Mouse (Mus musculus): Measurements from ENCODE around the gene Ptk6. TPM values are rescaled to one million over a fixed set of nuclear protein-coding genes. Genes with fewer than 3 reads are reported as not detected.

Gene Ptk6
- total RNA-seq, 2 experiments from 2014 or later = not detected

DNA sequence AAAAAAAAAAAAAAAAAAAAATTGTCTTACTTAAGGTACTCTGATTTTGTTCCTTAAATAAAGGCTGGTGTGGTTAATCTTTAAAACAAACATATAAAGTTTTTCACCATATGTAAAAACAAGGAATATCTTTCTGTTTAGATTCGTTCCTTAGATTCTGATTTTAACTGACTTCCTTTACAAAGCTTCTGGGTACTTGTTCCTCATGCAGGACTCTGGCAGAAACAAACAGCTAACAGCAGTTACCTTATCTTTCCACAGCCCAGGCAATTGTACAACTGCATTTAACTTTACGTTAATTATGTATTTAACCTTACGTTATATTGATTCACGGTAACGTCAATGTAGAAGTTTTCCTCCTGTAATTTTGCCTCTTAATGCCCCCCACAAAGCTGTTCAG is 36.1 kb downstream of the Ptk6 start:
- DNase-seq (ENCODE audit: low spot score in 2 of 2) = no peak

DNA sequence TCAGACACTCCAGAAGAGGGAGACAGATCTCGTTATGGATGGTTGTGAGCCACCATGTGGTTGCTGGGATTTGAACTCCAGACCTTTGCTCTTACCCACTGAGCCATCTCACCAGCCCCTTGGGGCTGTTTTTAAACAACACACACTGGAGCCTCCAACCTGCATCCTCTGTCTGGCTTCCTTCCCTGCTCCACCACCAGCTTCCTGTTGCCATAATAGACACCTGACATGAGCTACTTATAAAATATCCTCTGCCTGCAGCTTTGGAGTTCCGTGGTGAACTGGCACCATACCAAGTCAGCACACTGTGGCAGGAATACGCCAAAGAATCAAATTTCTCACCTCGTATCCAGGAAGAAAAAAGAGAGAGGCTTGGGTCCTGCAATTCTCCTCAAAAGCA is 41.8 kb downstream of the Ptk6 start:
- peak in 1 of 2 experiments; percentile 6 for DNase-seq (ENCODE audit: low spot score in 2 of 2)

DNA sequence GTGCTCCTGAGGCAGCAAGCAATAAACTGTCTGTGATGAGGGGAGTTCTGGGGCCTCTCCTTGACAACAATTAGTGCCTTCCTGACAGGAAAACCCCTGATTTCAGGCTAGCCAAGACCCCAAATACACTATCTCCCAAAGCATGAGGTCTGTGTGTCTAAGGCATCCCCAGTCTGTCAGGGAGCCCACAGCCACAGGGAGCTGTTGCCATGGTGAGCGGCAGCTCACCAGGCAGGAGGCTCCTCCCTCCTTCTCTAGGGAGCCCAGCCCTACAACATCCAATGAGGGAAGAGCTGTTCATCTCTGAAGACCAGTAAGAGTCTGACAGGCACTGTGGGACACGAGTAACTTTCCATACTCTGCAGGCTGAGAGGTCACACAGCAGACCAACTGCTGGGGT is 42.8 kb downstream of the Ptk6 start:
- peak; percentile 57 to 69 for DNase-seq (ENCODE audit: low spot score in 2 of 2)

DNA sequence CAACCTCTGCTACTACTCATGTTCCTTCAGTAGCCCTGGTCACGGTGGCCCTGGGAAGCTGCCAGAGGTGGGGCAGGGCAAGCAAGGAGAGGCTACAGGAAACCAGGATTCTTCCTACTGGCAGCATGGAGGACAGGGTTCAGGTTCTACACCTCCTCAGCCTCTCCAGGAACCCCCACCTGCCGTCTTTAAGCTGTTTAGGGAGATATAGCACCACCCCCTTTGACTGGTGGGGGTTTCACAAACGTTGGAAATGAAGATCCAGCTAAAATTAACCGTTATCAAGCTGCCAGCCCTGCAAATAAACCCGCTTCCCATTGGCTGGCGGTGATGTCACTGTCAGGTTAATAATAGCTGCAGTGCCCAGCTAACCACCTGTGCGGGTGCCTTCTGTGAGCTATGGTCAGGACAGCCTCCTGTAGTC is 43.5 kb downstream of the Ptk6 start:
- peak; percentile 37 to 58 for DNase-seq (ENCODE audit: low spot score in 2 of 2)

DNA sequence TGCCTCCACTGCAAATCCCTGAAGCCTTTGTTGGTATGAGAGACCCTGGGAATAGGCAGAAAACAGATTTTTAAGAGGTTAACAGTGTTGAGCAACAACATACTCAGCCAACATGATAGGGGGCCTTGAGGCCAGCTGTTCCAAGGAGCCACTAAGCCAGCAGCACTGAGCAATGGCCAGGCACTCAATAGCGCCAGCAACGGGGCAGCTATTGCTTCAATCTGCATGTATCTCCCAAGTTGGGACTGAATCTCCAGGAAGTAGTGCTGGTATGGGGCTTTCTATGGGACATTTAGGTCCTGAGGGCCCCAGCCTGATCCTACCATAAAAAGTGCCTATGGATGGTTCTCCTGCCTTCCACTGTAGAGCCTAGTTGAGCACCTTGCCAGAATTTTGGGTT is 44.1 kb downstream of the Ptk6 start:
- peak in 1 of 2 experiments; percentile 6 for DNase-seq (ENCODE audit: low spot score in 2 of 2)

DNA sequence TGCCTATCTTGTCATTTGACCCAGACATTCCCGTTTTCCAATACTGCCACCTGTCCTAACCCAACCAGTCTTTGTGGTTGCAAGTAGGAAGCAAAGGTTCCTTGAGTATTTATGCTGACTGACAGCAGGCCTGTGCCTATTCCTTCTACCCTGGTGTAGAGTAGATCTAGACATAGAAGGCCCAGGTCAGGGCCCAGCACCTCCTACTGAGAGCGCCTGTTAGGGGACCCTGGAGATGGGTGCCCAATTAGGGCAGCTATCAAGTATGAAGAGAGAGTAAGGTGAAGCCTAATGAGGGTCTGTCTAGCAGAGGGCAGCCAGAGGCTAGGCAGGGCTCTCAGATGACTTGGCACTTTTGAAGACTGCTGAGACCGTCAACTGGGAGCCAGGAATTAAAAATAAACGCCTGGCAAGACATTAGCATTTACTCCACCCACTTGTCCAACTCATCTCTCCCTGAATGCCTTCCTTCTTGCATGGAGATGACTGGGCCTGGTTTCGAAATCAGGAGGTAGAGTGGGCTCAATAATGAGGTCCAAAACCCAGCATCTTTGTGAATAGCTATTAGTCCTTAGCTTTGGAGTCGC is 44.8 kb downstream of the Ptk6 start:
- DNase-seq (ENCODE audit: low spot score in 2 of 2) = no peak

DNA sequence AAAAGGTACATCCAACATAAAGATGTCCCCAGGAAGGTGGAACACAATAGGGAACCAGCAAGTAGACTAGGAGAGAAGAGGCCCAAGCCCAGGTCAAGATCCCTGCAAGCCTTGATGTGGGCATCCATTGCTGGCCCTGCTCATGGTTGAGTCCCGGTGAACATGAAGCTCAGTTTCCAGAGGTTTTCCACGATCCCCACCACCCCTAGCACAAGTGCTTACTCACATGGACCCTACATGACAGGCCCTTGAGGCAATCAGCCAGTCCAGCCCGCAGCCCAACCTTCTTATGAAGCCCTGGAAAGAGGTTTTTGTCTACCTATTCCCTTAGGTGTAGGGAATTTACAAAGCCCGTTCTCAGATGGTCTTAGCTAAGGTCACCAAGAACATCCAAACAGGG is 45.4 kb downstream of the Ptk6 start:
- DNase-seq (ENCODE audit: low spot score in 2 of 2) = peak in 1 of 2 experiments; percentile 27

DNA sequence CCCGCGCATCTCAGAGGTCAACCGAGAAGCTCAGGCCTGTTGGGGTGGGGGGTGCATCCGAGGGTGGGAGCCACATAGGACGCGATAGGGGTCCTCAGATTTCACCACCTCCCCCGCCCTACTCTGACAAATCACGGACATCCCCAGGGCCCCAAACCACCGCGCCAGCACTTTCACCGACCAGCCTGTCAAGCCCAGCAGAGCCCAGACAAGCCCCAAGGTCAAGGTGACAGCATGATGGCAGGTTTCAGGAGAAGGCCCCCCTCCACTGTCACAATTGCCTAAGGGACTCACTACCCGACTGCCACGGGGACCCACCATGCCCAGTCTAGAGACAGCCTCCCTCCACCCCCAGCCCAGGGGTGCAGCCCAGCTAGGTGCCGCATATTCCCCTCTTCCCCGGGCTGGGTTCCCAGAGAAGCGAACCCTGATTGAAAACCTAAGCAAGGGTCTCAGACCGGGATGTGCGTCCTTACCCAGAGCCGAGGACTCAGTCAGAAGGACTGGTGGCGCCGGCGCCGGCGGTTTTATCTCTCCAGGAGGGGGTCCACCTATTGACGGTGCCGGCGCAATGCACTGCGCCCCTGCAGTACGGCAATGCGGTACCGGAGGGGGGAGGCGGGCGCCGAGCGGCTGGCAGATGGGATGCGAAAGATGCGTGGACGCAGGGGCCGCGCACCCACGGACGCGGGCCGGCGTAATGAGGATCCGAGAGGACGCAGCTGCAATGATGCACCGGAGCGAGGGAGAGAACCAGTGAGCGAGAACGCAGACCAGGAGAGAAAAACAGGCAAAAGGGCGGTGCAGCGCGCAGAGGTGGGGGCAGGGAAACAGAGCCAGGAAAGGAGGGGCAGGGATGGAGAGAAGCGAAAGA is 46.1 kb downstream of the Ptk6 start, which contains the start of gene Eef1a2:
Eef1a2 (minus strand) TSS at position 767 of the 874 bp plus-strand sequence.
- DNase-seq (ENCODE audit: low spot score in 2 of 2) = peak; percentile 68 to 82

DNA sequence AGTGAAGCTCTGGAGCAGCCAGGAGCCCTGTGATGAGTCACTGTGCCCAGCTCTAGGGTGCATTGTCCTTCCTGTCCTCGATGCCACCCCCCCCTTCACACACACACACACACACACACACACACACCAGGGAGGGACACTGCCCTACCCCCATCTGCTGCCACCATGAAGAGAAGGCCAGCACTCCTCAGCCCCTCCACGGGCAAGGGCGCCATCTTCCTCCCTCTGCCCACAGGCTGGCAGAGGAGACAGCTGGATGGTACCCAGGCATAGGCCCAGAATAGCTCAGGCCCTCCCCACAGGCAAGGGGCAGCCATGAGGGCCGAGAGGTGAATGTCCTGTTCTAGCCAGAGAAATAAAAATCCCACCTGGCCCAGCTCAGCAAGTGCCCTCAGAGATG is 46.8 kb downstream of the Ptk6 start:
- peak in 1 of 2 experiments; percentile 53 for DNase-seq (ENCODE audit: low spot score in 2 of 2)

DNA sequence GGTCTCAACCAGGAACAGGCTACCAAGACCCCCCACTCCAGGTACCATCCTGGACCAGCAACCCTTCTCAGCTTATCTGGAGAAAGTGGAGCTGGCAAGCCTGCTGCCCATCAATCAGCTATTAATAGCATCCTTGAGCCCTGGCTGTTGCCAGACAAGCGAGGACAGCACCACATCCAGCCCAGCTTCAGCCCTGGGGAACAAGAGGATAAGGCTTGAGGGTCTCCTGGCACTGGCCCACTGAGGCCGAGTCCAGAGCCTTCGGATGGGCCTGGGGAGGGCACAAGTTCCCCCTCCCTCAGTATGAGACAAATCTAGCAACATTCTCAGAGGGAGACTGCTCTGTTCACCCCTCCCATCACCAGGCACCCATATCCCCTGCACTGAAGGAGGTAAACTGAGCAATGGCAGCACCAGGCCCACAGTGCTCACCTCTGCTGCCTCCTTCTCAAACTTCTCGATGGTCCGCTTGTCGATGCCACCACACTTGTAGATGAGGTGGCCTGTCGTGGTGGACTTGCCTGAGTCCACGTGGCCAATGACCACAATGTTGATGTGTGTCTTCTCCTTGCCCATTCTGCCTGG is 47.7 kb downstream of the Ptk6 start:
- DNase-seq (ENCODE audit: low spot score in 2 of 2) = peak in 1 of 2 experiments; percentile 19

DNA sequence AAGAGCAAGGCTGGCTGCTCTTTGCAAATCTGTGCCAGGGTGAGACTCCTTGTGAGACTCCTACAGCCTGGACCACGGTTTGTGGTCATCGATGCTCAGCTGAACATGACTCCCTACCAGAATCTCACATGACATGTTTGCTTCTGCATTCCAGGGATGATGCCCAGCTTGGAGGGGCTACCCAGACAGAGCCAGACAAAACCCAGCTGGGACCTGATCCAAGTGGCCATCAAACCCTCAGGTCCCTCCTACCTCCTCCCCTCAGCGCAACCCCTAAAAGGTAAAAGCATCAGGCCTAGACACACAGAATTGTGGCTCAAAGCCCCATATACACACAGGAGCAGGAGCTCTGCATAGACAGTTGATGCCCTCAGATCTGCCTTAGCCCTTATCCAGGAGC is 48.2 kb downstream of the Ptk6 start:
- no peak for DNase-seq (ENCODE audit: low spot score in 2 of 2)

DNA sequence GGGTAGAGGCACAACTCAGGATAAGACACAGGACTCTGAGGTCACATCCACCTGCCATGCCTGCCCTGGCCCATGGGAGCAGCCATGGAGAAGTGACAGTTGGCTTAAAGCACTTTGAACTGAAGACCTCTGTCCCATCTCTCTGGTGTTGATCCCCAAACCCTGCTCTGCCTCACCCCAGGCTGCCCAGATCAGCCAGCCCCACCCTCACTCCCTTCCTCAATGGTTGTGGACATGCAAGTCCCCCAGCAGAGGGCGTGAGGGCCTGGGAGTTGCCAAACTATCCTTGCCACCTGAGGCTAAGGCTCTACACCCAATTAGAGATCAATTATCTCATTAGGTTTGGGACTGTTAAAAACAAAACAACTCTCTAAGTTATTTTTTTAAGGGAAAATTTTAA is 48.8 kb downstream of the Ptk6 start:
- peak in 1 of 2 experiments; percentile 49 for DNase-seq (ENCODE audit: low spot score in 2 of 2)

DNA sequence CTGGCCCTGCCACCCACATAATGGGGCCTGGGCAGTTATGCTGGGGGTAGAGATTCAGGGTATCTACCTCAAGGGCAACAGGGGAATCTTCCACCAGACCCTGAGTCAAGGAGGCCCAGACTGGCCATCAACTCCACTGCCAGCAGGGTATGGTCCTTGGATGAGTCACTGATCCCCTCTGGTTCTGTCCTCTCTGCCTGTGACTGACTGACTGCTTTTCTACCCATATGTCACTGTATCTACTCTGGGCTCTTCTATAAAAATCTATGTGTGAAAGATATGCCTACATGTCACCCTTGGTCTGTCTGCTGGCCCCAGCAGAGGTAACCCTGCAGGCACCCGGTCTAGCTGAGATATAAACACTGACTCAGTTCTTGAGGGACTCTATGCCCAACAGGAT is 49.5 kb downstream of the Ptk6 start:
- no peak for DNase-seq (ENCODE audit: low spot score in 2 of 2)

DNA sequence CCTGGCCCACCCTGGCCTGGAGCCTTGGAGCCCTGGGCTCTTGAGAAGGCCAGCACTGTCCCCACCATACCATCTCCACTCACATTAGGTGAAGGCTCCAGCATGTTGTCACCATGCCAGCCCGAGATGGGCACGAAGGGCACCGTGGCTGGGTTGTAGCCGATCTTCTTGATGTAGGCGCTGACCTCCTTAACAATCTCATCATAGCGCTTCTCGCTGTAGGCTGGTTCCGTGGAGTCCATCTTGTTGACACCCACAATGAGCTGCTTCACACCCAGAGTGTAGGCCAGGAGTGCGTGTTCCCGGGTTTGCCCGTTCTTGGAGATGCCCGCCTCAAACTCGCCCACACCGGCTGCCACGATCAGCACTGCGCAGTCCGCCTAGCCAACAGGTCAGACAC is 49.9 kb downstream of the Ptk6 start:
- DNase-seq (ENCODE audit: low spot score in 2 of 2) = peak; percentile 10 to 24

DNA sequence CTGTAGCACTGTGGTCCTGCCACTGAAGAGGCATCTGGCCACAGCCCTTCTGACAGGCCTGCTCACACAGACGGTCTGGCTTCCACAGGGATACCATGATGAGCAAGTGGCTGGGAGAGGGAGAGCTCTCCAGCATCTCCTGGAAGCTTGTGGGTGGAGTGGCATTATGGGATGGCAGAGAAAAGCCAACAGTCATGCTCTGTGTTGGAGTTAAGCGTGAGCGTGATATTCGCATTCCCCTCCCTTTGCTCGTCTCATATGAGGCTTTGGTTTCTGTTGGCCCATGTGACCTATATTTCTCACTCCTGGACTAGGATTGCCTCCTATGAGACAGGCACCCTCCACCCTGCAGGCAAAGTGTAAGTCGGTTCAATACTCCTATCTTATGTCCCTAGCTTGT is 52.3 kb downstream of the Ptk6 start:
- DNase-seq (ENCODE audit: low spot score in 2 of 2) = peak; percentile 20 to 47

DNA sequence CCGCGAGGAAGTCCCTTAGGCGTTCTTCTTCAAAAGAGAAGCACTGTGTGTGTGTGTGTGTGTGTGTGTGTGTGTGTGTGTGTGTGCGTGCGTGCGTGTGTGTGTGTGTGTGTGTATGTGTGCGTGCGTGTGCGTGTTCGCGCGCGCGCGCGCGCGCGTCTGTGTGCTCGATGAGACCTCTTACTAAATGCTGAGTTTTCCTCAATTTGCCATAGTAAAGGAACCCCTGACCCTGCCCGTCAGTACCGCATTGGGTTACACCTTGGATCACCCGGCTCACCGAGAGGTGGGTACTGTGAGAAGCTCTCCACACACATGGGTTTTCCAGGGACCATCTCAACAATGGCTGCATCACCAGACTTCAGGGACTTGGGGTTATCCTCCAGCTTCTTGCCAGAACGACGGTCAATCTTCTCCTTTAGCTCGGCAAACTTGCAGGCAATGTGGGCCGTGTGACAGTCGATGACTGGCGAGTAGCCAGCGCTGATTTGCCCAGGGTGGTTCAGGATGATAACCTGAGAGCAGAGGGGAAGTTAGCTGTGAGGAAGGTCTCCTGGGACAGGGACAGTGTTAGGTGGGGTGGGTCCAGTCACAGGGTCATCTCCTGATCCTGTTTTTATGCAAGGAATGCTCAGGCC is 54.2 kb downstream of the Ptk6 start:
- DNase-seq (ENCODE audit: low spot score in 2 of 2) = peak; percentile 12 to 22

DNA sequence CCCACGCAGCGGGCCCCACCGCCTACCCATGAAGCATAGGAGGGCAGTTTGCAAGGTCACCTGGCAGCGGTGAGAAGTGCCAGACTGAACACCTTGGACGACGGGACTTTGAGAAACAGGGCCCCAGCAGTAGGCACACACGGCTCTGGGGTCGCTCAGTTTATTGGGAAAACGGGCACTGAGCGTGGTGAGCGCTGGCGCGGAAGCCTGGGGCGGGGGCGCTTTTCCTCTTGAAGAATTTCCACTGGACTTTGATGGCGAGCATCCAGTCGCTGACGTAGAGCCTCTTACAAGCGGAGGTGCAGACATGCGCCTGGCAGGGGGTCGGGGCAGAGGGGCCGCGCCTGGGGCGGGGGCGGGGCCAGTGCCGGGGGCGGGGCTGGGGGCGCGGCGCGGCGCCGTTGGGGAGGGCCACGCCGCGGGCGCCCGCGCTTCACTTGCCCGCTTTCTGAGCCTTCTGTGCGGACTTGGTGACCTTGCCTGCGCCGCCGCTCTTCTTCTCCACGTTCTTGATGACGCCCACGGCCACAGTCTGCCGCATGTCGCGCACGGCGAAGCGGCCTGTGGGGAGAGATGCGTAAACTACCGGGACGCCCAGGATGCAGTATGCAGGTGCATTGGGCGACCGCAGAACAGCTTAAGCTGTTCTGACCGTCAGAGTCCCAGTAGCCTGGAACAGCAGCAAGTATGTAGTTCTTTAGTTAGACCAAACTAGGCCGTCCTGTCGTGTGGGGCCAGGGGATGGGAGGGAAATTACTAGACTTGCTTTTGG is 54.9 kb downstream of the Ptk6 start:
- DNase-seq (ENCODE audit: low spot score in 2 of 2) = peak in 1 of 2 experiments; percentile 41

DNA sequence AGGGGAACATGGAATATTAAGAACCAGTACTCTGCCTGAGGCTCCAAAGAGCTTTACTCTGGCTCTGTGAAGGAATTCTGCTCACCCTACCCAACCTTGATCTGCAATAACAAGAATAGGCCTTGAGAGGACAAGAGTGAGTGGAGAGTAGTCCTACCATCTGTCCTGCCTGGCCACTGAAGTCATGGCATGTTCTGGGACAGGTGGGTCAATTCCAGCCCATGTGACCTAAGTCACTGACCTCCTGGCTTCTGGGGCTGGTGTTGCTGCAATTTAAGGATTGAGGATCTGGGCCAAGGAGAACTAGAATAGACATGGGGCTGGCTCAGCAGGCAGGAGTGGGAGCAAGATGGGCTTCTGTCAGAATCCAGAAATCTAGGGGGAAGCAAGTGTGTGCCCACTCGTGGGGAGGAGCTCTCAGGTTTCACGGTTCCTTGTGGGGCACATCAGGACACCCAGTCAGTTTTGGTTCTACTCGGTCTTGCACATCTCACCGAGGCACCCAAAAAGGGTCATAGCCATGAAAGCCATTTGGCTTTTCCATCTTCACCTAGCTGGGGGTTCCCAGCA is 55.5 kb downstream of the Ptk6 start:
- DNase-seq (ENCODE audit: low spot score in 2 of 2) = peak in 1 of 2 experiments; percentile 14

DNA sequence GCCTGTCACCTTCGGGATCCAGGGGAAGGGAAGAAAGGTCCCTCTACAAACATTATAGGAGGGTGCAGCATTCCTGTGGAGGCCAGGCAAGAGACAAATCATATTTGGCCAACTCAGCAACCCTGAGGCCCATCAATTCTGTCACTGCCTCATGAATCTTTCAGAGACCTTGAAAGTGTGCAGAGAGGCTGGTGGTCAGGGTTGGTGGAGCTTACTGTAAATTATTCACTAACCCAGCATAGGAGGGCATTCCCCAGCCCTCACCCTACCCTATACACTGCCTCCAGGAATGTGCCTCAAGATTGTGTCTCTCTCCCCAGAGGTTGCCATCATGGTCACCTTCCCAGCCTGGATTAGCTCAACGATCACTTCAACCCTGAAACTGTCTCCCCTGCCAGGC is 57.9 kb downstream of the Ptk6 start:
- DNase-seq (ENCODE audit: low spot score in 2 of 2) = no peak

Measured in layer of hippocampus, postnatal 10 days (tissue).